Mouse (Mus musculus) left cerebral cortex, postnatal 25 days (tissue): ENCODE data around the gene Prex1. TPM values are rescaled to one million over a fixed set of nuclear protein-coding genes. Genes with fewer than 3 reads are reported as not detected.

ENCODE experiments used
- DNase-seq, 2 experiments: peaks; one replicate each; pipeline ENCODE4 v3.0.0; 2022; ENCODE audit warnings: low spot score in 2 of 2, mixed read lengths in 1 of 2
- intact Hi-C: fragments of 180-260 bp; cut with DNase I; formaldehyde crosslinking; loops from one replicate; pipeline ENCODE4 v1.15.1; 2025
- total RNA-seq, 2 experiments: library from RNA; stranded (reverse); gene quantifications; 2 replicates each; pipeline ENCODE4 v1.2.3; 2021

Prex1 gene
- total RNA-seq, 2 experiments from 2014 or later = 115 to 120 TPM

GRCm38 (mm10) chr2:166584491-166584890 is 129.1 kb downstream of the Prex1 start:
- intact Hi-C loops = no loop called here
- DNase-seq = no peak

GRCm38 (mm10) chr2:166583292-166583691 is 130.3 kb downstream of the Prex1 start:
- DNase-seq = no peak
- intact Hi-C loops = no loop called here

GRCm38 (mm10) chr2:166581881-166582583 is 131.6 kb downstream of the Prex1 start:
- peak; percentile 54 to 92 for DNase-seq

GRCm38 (mm10) chr2:166579793-166580192 is 133.8 kb downstream of the Prex1 start:
- intact Hi-C loops = no loop called here

More at GRCm38 (mm10) chr2:166581881-166582583, 131.6 kb downstream of the Prex1 start:
- intact Hi-C loops = no loop called here

DNA sequence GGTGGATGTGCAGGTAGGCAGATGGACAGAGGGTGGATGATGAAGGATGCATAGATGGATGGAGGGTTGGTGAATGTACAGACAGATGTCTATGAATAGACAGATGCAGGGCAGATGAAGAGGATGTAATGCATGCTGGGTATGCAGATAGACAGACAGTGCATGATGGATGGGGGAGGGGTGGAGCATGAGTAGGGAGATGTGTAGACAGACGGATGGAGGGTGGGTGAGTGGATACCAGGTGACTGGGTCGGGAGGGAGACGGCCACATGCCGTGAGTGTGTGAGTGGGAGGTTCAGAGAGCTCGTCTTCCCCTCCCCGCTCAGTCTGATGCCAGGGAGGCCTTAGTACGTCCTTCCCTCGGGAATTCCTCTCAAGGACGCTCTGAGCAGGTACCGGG is 134.3 kb downstream of the Prex1 start:
- peak in 1 of 2 experiments; percentile 58 for DNase-seq
- intact Hi-C loops = no loop called here

More at GRCm38 (mm10) chr2:166579793-166580192, 133.8 kb downstream of the Prex1 start:
- no peak for DNase-seq

GRCm38 (mm10) chr2:166575419-166575818 is 138.2 kb downstream of the Prex1 start:
- intact Hi-C loops = no loop called here
- DNase-seq = no peak

DNA sequence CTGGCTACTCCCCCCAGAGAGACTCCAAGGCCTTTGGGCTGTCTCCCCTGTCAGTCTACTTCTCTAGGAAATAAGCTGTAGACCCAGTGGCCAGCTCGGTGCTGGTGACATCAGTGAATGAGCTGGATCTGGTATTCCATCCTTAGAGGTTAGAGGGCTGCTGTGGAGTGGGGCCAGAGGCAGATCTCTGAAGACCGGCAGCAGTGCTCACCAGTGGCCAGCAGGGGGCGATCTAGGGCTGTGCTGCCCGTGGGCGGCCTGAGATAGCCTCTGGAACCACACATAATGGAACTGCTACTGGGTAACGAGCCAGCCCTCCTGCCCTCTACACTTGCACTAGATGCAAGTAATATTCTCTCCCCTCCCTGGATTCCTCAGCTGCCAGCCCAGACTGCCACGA is 138.7 kb downstream of the Prex1 start:
- intact Hi-C loops = no loop called here
- peak; percentile 48 to 63 for DNase-seq

DNA sequence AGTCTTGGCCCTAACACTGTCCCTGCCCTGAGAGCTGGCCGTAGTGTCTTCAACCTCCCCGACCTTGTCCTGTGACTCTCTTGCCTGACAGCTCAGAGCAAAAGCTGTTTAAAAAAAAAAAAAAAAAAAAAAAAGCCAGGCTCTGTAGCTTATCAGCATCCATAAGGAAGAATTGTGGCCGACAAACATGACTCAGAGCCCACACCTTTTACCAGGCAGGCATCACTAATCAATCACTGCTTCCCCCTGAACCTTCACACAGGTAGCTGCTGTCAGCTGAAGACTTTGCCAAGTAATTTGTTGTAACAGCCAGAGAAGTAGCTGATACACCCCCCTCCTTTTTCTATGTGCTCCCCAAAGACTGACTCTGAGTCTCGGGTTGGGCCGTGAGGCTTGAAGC is 140.0 kb downstream of the Prex1 start:
- DNase-seq = no peak
- intact Hi-C loops = no loop called here

- intact Hi-C loops = no loop called here
- DNase-seq = no peak
Measured at GRCm38 (mm10) chr2:166572297-166572696, 141.3 kb downstream of the Prex1 start.

DNA sequence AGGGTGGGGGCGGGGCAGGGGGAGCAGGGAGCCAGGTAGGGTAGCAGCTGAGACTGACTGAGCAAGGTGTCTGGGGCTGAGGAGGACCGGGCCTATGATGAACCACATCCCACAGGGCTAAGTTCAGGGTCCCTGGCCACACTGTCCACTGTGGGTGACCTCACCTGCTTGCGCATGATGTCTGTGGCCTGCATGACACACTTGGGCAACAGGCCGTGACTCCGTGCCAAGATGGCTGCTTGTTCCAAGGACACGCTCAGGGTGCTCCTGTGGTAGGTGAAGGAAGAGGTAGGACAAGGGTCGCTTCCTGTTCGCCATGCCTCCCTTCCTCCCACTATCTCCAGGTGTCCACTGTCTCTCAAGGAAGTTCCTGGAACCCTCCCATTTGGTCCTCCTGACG is 144.4 kb downstream of the Prex1 start:
- DNase-seq = no peak
- intact Hi-C loops = no loop called here

- no peak for DNase-seq
- intact Hi-C loops = no loop called here
Measured at GRCm38 (mm10) chr2:166565503-166565902, 148.1 kb downstream of the Prex1 start.

DNA sequence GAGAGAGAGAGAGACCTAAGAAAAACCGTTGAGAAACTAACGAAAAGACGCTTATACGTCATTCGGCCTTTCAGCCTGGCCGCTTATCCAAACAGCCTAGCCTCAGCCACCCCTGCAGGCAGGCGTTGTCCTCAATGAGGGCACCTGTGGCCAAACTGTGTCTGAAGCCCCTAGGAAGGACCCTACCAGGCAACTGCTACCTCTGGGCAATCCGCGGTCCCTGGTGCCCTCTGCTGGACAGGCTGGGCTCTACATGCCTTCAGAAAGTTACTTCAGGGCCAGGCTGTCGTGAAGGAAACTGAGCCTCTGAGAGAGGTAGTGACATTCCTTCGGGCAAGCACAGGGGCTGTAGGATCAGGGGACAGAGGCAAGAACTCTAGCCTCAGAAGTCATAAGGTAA is 149.2 kb downstream of the Prex1 start:
- intact Hi-C loops = loop anchor here (1.0 to 5.0 kb wide), 6 partner anchors 127 to 479 kb away; partner anchors contain the start of gene Sulf2
- peak; percentile 50 to 52 for DNase-seq

DNA sequence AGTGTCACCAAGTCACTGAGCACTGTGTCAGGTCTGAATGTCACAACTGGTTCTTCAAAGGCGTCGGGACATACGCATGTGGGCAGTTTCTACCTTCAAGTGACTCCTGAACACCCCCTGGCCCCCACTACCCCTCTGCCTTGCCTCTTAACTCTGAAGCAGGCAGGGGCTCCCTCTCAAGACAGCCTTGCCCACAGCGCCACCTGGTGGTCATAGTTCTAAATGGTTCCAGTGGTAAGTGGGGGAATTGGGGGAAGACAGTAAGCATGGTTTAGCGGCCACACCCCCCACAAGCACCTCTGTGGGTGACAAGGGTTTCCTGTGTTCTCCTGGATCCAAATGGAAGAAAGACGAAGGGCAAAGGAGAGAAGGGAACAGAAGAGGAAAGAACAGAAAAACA is 149.7 kb downstream of the Prex1 start:
- DNase-seq = peak; percentile 83
- intact Hi-C loops = loop anchor here (1.0 to 5.0 kb wide), 6 partner anchors 127 to 479 kb away; partner anchors contain the start of gene Sulf2

DNA sequence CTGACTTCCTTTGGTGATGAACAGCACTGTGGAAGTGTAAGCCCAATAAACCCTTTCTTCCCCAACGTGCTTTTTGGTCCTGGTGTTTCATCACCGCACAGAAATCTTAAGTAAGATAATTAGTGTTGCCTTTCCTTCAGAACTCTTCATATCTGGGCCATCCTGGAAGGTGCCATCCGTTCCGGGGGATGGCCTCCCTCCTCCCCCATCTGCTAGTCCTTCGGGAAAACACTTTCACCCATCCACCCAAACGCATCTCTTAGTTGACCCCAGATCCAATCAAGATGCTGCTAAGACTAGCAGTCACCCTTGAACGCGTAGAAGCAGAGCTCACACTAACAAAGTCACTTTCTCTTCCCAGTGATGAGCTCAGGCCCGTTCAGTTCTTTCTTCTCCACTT is 150.6 kb downstream of the Prex1 start:
- peak in 1 of 2 experiments; percentile 72 for DNase-seq
- intact Hi-C loops = loop anchor here (5.0 kb wide), 4 partner anchors 126 to 456 kb away; no protein-coding TSS in a partner anchor

DNA sequence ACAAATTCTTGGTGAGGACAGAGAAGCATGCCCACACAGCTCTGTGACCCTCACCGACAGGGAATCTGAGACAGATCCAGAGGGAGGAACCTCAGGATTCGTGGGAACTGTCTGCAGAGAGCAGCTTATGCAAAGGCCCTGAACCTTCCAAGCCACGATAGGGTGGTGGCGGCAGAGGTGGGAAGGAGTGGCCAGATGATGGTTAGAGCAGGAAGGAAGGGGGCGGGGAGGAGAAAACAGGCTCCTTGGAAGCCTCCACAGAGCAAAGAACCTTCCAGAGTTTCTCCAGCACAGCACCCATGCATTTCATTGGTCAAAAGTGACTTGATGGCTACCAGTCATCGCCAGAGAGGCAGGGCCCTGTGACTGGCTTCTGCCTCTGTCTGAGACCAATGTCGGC is 151.9 kb downstream of the Prex1 start:
- intact Hi-C loops = loop anchor here (5.0 kb wide), 4 partner anchors 124 to 454 kb away; no protein-coding TSS in a partner anchor
- no peak for DNase-seq

DNA sequence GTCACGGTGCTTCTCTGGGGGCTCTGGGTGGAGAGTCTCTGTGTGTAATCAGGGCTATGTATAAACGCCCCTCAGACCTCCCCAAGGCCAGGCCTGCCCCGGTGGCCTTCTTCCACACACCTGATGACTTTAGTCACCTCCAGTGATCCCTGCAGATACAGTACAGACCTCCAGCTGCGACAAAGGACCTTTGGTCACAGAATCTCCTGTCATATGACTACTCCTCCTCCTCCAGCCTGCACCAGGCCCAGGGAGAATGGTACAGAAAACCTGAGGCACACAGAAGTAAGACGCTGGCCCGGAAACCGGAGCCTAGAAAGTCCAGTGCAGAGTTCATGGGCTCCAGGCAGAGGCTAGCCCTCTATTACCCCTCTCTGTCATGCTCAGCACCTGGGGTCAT is 152.8 kb downstream of the Prex1 start:
- no peak for DNase-seq
- intact Hi-C loops = loop anchor here (5.0 kb wide), 4 partner anchors 124 to 454 kb away; no protein-coding TSS in a partner anchor

DNA sequence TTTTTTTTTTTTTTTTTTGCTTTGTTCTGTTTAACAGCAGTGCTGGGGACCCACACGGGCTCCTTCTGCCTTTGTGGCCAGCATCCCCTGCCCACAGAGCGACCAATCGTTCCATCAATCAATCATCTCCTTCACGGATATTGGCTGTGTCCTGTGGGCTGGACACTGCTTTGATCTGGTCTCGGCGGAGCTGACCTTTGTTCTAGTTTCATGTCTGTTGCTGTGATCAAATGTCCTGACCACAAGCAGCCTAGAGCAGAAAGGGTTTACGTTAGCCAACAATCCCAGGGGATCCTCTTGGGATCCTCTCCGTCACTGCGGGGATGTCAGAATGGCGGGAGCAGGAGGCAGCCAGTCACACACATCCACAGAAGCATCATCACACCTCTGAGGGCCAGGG is 154.1 kb downstream of the Prex1 start:
- intact Hi-C loops = no loop called here
- DNase-seq = no peak

GRCm38 (mm10) chr2:166555508-166555907 is 158.1 kb downstream of the Prex1 start:
- peak in 1 of 2 experiments; percentile 42 for DNase-seq
- intact Hi-C loops = no loop called here

GRCm38 (mm10) chr2:166554169-166554505 is 159.5 kb downstream of the Prex1 start:
- intact Hi-C loops = no loop called here
- DNase-seq = no peak

GRCm38 (mm10) chr2:166553502-166554168 is 160.0 kb downstream of the Prex1 start:
- intact Hi-C loops = no loop called here

DNA sequence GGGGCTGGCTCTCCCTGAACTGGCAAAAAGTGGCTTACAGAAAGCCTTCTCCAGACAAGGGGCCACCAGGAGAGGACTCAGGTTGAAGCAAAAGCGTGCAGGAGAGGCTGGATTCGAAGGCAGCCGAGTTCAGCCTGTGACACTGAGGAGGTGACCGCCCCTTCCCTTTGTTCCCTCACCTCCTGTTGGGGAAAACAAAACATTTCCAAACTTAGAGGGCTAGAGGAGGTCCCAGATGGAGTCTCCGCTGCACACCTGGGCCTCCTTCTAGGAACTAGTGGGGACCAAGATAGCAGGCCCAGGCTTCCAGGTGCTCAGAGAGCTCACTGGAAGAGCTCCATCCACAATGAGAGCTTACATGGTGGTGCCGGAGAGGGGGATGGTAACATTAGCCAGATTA is 161.0 kb downstream of the Prex1 start:
- DNase-seq = no peak
- intact Hi-C loops = no loop called here

More at GRCm38 (mm10) chr2:166553502-166554168, 160.0 kb downstream of the Prex1 start:
- DNase-seq = no peak
